Mouse (Mus musculus): ENCODE data around the gene P3h2. TPM values are rescaled to one million over a fixed set of nuclear protein-coding genes. Genes with fewer than 3 reads are reported as not detected.

P3h2 gene
- total RNA-seq, 2 experiments from 2014 or later: not detected

- no peak for ATAC-seq (replicated peaks; ENCODE audit: low FRiP score, poor library complexity, severe bottlenecking)
These were observed 160.2 kb downstream of the P3h2 start for GRCm38 (mm10) chr16:25945151-25945955.

GRCm38 (mm10) chr16:25942261-25942660 is 163.3 kb downstream of the P3h2 start:
- ATAC-seq (replicated peaks; ENCODE audit: low FRiP score, poor library complexity, severe bottlenecking): no peak

DNA sequence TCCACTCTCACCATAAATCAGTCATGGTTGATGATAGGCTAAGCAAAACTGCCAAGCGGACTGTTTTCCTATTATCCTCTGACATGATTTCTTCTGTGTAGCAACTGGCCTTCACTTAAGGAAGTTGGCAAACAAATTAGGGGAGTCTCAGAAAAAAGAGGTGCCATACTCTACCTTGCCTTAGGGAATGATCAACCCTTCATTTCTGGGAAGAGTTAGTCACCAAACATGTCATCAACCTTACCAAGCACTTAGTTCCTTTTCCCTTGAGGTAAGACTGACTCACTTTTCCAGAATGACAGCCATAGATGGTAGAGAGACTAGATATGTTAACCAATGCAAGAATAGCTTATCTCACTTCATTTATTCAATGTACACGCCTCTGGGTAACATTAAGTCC is 171.4 kb downstream of the P3h2 start:
- no peak for ATAC-seq (replicated peaks; ENCODE audit: low FRiP score, poor library complexity, severe bottlenecking)

- no peak for ATAC-seq (replicated peaks; ENCODE audit: low FRiP score, poor library complexity, severe bottlenecking)
These were observed 193.4 kb downstream of the P3h2 start for GRCm38 (mm10) chr16:25912185-25912584.

Data from erythroblast, adult 5-6 weeks (primary cell).